Mouse (Mus musculus): ENCODE results near the gene Flot2.

Gene Flot2

DNA sequence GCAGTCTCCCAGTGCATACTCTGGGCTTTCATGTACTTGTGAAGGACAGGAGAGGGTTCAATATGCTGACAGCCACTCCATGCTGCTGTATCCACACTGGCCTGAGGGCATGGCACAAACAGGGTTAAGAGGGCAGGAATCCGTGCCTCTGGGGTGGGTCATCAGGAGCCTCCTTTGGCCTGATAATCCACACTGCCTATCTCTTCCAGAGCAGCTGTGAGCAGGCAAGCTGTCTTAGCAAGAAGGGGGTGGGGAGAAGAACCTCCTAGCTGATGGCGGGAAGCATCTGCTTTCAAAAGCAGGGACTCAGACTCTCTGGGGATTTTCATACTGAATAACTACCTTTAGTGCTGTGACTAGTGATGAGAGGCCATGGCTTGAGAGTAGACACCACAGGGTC, 28.2 kb downstream of the Flot2 start:
- DNase-seq: no peak

DNA sequence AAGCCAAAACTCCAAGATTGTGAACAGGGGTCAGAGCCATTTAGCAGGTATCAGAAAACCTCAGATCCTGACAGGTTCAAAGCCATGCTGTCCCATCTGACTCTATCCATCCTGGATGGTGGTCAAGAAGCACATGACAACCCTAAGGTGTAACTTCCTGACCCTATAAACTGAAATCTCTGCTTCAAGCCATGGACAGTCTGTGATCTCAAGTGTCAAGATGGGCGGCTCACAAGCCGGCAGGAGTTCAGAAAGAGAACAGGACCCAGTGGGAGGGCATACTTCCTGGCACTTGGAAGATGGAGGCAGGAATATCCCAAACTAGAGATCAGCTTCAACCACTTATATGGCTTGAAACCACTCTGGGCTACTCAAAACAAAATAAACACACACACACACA, 28.9 kb downstream of the Flot2 start:
- no peak for DNase-seq

DNA sequence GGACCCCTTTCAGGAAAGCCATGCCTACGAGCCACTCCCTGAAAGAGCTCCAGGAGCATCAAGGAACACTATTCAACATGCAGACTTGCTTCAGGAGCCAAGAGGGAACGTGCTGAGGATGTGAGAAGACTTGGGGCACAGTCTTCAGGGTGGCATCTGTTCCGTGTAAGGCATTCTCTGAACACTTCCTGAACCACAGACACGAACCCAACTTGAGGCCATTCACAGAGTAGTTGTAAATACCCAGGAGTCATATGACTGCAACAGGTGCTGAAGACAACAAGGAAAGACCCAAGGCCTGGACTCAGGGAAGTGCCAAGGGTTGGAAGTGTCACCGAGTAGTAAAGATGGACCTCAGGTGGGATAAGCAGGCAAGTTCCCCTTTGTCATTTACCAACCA, 29.8 kb downstream of the Flot2 start:
- DNase-seq: no peak

DNA sequence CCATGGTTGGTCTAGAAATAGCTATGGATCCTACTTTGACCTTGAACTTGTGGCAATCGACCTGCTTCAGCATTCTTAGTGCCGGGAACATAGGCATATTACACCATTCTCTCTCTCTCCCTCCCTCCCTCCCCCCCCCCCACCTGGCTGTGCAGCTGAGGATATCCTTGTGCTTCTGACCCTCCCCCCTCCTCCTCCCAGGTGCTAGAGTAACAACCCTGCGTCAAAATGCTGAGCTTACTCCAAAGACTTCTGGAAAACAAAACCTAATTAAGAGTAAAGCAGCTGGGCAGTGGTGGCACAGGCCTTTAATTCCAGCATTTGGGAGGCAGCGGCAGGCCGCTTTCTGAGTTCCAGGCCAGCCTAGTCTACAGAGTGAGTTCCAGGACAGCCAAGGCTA, 31.4 kb downstream of the Flot2 start:
- no peak for DNase-seq

DNA sequence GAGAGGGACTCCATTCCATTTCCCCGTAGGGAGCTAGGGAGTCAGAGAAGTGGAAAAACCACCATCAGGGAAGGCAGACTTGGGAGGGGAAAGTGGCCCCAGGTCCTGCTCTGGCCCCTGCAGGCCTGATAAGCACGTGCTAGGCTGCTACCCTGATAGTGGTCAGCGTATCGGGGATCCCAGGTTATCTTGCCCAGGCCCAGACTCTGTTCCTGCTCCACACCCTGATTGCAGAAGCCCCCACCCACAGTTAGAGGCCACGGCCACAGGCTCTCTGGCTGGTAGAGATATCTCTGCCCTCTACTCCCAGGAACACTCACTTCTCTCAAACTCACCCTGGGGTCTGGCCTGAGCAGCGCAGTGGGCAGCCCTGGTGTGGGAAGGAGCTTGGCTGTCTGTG, 31.9 kb downstream of the Flot2 start:
- no peak for DNase-seq

DNA sequence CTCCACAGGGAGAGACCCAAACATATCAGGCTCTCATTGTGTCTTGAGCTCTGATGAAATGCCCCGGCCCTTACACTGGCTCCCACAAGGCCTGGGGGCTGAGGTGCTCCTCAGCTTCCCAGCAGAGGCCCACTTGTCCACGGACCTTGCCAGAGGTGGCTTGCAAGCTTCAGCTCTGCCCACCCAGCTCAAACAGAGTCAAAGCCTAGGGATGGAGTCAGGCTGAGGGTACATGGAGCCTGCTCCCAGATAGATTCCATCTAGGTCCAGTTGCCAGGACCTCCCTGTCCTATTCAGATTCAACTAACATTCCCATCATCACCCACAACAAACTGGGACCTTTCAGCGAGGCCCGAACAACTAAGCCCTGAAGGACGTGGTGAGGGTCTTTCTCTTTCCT, 34.2 kb downstream of the Flot2 start:
- DNase-seq: no peak

DNA sequence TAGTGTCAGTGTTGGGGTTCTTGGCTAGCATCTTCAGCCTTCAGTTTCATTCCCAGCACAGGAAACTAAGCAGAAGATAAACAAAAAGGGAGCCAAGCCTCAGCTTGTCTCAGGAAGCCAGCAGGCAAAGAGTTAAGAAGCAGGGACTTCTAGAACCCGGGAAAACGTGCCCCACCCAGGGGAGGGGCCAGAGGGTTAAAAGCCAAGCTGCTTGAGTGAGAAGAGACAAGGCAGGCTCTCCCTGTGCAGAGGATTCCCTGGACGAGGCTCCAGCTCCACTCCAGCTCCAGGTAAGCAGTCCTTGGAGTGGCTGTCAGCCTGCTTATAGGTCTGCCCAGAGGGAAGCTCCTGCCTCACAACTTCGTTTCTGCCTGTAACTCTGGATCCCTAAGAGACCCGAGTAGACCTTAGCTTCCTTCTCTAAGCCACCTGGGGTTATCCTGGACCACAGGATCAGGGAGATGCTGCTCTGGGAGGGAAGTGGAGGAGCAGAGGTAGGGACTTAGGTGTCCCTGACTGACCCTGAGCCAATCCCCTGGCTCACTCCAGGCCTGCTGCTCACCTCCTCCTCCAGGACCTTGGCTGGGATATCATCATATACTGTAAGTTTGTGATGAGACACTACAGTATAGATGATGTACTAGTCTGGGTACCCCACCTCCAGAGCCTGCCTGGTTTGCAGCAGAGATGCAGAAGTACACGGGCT, 34.8 kb downstream of the Flot2 start:
- no peak for DNase-seq

DNA sequence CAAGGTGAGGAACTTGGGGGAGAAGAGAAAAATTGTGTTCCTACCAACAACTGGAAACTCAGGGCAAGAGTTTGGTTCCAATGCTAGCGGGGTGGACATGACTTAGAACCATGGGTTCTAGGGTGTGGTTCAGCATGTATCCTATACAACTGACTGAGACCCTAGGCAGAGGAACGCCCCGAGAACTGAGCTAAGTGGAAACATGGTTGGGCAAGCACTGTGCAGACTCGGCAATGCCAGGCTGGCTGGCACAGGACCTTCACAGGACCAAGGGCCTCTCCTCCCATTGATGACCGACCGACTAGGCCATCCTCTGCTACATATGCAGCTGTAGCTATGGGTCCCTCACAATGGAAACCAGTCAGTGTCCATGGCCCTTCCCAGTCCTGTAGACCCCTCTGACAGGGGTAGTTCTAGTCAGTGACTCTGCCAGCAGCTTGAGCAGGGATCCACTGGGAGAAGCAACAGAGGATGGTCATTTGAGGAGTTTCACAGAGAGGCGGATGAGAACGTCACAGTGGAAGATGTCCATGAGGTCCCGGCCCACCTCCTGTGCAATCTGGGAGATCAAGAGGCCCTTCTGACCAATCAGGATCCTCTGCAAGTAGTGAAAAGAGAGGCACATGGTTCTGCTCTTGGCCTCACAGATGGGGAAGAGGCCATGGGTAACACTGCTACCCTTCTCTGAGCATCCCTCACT, 36.0 kb downstream of the Flot2 start:
- no peak for DNase-seq

DNA sequence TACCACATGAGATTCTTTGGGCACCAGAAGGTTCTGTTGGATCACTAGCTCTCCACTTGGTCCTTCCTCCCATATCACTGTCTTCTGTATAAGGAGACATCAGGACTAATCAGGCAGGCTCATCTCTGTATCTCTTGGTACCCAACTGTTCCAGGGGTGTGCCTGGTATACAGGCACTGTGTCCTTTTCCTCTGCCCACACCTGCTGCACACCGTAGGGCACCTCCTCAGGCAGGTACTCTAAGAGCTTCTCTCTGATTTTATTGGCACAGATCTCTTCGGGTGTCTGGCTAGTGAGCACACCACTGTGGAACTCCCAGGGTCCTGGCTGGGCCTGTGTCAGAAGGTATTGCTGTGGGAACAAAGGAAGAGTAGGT, 36.5 kb downstream of the Flot2 start:
- DNase-seq: no peak

DNA sequence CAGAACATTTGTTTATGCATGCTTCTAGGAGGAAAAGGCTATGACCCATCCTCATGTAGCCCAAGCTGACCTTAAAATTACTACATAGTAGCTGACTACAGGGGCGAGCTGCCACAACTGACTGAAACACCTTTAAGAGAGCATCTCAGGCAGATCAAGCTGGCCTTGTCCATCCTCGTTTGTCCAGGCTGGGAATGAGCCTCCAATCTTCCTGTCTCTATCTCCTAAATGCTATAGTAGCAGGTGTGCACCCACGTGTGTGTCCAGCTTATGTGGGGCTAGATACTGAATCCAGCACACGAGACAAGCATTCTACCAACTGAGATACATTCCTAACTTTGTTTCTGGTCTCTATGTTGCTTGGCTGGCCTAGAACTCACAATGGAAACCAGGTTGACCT, 36.9 kb downstream of the Flot2 start:
- no peak for DNase-seq

DNA sequence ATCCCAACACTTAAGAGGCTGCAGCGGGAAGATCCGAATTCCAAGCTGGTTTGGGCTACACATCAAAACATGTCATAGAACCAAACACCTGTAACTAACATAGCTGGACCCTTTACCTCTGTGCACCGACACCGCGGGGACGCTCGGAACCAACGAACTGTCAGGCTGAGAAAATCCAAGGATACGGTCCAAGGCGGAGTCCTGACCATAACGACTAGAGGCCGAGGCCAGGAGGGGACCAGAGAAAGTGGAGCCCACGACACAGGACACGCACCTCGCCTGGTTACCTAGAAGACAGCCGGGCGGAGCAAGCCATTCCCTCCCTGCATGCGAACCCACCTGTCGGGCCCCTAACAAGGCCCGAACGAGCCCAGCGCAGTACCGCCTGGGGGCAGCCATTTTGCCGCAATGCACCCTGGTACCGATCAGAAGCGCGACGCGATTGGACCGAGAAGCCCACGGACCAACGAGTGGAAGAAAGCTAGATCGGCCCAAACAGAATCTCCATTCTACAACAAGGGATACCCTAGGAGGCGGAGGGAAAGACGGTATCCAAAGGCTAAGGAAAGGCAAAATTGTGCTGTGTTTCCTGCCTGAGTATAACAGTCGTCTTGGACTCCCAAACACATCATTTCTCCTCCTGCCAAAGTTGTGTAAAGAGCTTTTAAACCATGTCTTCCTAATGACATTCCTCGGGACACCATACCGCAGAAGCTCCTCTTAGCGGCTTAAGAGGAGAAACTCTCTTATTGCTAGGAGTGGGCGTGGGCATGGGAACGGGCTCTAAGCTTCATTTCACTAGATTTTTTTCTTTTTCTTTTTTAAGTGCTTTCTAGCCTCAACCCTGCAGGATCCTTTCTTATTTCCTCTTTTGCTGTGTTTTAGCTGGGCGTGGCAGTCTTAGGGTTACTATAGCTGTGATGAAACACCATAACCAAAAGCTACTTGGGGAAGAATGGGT, 42.5 kb downstream of the Flot2 start, which contains the start of gene Eral1:
Gene Eral1, minus strand, starts transcription at position 423 of the 961 bp plus-strand sequence.
- peak; percentile 70 for DNase-seq

DNA sequence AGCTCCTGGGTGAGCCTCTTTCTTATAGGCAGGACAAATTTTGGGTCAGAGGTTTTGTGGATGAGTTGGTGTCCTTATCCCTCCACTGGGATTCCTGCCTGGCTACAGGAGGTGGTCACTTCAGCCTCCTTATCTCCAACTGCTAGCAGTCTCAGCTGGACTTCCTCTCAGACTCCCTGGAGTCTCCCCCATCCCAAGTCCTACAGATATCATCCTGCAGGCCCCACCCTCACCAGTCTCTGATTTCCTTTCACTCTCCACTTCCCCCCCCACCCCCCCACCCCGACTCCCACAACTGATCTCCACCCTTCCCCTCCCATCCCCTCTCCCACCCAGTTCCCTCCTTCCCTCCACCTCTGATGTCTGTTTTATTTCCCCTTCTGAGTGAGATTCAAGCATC, 45.9 kb downstream of the Flot2 start:
- no peak for DNase-seq

DNA sequence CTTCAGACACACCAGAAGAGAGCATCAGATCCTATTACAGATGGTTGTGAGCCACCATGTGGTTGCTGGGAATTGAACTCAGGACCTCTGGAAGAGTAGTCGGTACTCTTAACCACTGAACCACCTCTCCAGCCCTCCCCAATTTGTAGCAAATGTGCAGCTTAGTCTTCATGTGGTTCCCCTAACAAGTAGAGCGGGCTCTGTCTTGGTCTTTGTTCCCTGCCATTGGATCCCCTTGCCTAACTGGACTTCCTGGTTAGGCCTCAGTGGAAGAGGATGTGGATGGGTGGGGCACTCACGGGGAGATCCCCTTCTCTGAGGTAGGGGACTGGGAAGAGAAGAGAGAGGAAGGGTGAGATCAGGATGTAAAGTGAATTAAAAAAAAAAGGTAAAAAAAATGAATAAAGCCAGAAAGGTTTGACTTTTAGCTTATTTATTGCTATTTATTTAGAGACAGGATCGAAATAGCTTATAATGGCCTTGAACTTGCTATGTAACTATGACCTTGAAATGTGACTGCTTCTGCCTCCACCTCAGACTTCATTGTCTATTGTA, 49.3 kb downstream of the Flot2 start:
- no peak for DNase-seq

DNA sequence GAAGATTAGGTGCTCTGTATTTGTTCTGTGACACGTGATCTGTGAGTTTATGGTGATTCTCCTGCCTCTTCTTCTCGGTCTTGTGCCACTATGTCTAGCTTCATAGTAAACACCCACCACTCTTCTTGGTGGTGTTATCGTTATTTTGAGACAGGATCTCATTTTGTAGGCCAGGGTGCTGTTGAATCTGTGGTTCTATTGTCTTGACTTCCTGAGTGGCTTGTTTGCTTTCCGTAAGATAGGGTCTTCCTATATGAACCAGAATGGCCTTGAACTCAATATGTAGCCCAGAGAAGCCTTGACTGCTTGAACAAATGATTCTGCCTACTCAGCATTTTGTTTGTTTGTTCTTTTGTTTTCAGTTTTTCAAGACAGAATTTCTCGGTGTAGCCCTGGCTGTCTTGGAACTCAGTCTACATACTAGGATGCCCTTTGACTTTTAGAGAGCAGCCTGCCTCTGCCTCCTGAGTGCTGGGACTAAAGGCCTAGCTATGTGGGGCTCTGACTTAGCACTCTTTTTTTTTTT, 50.1 kb downstream of the Flot2 start:
- DNase-seq: no peak

DNA sequence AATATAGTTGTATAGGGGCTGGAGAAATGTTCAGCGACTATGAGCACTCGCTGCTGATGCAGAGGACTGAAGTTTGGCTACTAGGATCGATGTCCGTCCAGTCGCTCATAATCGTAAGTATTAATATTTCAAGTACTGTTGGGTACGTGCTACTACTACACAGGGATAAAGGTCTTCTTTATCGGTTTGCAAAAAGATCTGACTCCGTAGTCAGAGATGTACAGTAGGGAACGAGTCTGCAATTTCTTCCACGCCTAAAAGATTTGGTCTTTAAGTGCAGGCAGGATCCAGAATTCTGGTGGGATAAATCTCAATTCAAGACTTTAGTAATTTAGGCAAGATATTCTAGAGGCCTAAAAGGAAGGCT, 56.4 kb downstream of the Flot2 start:
- no peak for DNase-seq

DNA sequence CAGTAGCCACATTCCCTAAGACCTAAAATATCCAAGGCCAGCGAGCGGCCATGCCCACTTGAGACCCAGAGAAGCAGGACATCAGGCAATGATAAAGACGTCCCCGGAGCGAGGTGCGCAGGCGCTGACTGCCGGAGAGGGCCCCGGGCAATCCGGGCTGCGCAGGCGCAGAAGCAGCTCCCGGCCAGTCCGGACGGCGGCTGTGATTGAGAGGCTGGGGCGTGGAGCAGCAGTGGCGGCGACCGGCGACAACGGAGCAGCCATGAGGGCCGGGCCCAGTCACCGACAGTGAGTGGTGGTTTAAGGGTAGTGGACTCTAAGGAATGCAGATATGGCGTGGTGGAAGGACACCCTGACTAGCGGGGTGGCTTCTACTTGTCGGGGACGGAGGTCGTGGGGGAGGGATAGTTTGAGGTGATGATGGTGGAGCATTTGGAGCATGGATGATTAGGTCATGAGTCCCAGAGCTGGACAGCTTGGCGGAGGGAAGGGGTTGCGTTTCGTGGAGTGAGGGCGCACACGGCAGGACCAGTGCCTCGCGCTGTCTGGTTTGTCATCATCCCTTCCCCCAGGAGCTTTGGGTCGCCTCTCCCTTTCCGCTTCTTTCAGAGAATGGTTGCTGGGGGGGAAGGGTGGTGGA, 56.9 kb downstream of the Flot2 start, which contains the start of gene Fam222b:
Gene Fam222b, plus strand, starts transcription at position 157 of the 640 bp plus-strand sequence.
- peak; percentile 93 for DNase-seq

DNA sequence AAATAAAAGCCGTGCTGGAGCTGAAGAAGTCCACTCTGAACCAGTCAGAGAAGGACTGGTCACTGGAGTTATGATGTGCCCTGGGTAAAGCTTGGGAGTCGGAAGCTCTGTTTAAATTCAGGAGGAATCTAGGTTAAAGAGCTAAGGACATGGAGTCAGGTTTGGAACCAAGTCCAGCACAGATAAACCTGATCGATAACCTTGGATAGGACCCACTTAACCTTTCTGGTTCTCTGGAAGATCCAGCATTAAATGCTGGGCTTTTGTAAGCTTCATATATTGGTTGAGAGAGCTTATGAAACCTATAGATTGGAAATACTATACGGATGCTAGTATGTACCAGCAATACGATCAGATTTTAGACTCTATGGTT, 57.4 kb downstream of the Flot2 start:
- DNase-seq: no peak

DNA sequence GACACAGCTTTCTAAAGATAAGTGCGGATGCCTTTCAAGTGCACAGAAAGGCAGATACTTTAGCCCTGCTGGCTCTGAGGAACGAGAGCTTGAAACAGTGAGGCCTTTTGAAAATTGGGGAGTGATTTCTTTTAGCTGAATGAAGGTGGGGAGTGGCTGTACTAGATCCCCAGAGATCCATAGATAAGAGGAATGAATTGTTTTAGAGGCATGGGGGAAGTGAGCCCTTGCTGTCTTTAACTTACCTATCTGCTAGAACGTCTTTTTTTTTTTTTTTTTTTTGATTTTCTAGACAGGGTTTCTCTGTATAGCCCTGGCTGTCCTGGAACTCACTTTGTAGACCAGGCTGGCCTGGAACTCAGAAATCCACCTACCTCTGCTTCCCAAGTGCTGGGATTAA, 59.3 kb downstream of the Flot2 start:
- DNase-seq: no peak

DNA sequence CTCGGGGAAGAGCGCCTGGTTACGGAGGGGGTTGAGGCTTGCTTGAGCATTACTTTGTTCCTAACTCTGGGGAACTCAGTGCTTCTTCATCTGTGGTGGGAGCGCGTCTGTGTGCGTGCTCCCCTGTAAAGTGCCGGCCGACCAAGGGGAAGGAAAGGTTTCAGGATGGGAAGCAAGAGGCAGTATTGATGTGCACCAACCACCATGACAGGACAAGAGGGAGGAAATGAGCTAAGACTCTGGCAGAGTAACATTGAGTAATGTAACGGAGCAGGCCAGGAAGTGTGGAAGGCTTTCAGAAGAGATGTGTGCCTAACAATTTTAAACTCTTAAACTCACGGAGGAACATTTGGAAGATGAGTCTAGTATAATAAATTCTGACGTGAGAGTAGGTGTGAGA, 63.0 kb downstream of the Flot2 start:
- no peak for DNase-seq

DNA sequence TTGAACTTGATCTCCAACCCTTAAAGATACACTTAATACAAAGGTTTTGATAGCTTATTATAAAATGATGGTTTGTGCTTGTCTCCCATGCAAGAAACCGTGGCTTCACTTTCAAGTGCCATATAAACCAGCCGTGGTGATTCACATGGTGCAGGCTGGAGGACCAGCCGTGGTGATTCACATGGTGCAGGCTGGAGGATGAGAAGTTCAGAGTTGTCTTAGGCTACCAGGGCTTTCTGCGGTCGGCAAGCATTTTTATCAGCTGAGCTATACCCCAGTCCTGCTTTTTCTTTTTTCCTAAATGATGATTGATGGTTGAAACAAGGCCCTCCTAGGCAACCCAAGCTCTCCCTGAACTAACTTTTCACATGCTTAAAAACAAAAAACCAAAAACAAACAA, 64.4 kb downstream of the Flot2 start:
- DNase-seq: no peak

DNA sequence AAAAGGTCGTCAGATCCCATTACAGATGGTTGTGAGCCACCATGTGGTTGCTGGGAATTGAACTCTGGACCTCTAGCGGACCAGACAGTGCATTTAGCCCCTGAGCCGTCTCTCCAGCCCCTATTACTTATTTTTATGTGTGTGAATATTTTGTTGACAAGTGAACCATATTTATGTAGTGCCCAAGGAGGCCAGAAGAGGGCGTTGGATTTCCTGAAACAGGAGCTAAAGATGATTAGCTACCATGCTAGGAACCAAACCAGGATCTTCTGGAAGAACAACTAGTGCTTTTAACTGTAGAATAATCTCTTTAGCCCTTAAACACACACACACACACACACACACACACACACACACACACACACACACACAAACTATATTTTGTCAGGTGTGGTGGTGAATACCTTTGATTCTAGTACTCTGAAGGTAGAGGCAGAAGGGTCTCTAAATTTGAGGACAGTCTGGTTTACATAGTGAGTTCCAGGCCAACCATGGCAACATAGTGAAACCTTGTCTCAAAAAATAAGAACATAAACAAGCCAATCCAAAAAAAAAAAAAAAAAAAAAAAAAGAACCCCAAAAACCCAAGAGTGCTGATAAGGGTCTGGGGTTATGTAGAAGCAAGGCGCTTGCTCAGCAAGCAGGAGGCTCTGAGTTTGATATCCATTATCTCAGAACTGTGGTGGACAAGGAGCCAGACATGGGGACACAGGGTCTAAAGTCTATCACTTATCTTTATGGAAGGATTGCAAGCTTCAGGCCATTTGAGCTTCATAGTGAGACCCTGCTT, 65.4 kb downstream of the Flot2 start:
- no peak for DNase-seq

DNA sequence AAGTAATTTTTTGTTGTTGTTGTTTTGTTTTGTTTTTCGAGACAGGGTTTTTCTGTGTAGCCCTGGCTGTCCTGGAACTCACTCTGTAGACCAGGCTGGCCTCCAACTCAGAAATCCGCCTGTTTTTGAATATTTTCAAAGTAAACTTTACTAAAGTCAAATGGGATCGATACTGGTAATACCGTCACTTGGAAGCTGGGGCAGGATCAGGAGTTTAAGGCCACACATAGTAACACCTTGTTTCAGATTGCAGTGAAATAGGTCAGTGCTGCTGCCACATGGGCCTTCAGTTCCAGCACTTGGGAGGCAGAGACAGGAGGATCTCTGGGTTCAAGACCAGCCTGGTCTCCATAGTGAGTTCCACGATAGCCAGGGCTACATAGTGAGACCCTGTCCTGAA, 66.8 kb downstream of the Flot2 start:
- DNase-seq: no peak

All from cerebellum, adult 11 months (tissue).